Mouse (Mus musculus): ENCODE measurements around the gene Narfl.

Gene Narfl

DNA sequence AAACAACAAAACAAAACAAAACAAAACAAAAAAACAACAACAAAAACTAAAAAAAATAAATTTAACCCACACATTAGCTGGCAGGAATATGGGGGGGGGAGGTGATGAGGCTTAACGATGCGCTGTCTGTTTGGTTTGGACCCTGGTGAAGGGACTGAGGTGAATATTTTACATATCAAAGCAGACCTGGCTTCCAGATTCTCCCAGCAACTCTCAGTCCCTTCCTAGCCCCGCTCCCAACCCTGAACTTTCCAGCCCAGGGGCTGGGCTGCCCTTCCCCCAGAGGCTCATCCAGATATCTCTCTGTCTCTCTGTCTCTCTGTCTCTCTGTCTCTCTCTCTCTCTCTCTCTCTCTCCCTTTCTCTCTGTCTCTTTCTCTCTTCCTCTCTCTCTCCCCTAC is 11.0 kb upstream of the Narfl start:
- DNase-seq (ENCODE audit: low spot score in 2 of 2), result no peak

DNA sequence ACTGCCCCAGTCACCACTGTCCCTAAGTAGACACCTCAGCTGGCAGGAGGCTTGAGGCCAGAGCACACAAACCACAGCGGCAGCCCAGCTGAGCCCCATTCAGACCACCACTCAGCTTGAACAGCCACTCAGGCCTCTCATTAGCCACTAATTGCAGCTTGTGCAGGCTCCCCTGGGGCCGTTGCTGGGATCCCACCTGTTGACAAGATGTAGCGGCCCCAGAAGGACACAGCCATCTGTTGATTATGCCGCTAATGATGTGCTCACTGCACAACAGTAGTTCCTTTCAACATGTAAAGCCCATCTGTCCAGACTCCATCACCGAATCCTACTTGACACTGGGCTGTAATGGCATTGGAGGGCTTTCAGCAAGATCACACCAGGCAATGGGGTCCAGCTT is 7.7 kb upstream of the Narfl start:
- DNase-seq (ENCODE audit: low spot score in 2 of 2), result no peak

DNA sequence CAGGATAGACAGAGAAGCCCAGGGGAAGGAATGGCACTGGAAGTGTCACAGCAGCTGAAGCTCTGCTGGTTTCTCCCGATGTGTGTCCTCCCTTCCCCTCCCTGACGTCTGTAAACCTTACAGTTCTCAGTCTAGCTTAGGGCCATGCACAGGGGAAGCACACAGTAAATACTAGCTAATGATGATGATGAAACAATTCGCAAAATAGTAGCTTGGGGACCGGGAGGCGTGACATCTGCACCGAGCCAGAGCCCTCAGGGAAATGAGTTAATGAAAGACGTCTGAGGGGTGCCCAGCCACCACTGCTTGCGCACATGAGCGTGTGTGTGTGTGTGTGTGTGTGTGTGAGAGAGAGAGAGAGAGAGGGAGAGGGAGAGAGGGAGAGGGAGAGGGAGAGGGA is 4.2 kb upstream of the Narfl start:
- no peak for DNase-seq (ENCODE audit: low spot score in 2 of 2)

DNA sequence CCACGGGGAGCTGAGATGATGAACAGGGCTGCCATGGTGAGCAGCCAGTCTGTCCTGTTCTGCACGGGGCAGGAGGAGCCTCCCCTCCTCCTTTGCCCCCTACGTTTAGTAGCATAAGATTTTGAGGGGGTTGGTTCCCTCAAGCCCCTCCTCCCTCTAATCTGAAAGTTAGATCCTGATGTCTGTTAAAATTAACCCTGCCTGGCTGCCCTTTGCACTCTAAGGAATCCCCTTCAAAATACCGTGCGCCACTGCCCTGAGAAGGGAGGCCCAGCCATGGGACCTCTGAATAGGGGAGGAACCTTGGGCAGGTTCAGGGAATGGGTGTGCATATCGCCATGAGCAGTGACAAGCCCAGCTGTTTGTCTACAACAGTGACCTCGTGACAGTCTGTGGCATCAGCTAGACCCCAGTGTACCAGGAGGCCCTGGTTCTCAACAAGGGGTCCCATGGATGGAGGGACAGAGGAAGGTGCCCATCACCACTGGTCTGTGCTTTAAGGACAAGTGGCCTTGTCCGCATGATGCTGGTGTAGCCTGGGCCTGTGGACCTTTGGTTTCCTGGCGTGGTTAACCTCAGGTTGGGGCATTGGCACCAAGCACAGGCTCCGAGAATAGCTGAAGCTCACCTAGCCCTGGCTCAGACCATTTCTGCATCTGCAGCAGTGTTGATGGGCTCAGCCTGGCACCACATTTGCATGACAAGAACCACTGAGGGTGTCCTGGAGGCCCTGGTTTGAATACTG is 1.9 kb downstream of the Narfl start:
- no peak for DNase-seq (ENCODE audit: low spot score in 2 of 2)

DNA sequence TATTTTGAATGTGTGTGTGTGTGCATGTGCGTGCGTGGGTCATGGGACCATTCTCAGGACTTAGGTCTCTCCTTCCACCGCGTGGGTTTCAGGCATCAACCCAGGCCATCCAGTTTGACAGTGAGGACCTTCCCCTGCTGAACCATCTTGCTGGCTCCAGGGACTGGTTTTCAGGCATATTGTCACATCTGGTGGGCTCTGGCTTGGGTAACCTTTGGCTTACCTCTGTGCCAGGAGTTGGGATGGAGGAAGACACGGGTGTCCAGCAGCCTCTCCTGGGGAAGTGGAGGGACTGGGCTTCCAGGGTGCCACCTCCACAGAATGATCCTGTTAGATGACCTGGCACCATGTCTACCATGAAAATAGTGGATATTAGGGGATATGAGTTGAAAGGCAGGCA is 4.4 kb downstream of the Narfl start:
- DNase-seq (ENCODE audit: low spot score in 2 of 2), result no peak

DNA sequence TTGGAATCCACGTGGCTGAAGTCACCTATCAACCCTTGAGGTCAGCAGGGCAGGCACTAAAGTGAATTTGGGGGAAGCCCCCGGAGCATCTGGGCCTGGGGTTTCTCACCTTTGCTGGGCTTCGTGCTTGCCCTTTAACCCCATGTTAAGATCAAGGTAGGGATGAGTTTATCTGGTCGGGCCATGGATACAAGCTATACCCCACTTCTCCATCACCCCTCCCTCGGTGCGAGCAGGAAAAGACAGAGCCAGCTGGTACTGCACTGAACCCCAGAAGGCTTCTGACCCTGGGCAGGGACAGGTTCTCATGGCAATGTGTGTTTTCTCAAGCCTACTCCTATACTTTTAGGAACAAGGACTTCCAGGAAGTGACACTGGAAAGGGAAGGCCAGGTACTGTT is 7.8 kb downstream of the Narfl start:
- no peak for DNase-seq (ENCODE audit: low spot score in 2 of 2)

DNA sequence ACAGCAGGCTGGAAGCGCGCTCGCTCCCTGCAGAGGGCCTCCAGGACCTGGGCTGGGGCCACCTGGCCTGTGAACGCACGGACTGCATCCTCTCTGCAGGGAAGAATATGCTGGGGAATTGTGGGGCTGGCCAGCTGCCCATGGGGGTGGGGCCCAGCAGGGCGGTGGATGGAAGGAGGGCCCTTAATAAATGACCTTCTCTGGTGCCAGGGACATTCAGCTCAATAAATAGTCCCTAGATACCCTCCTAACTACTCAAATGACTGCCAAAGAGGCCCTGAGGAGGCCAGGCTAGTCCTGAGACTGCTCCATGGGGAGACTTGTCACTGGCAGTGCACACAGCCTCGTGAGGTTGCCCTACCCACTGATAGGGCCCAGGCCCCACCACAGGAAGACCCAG is 9.5 kb downstream of the Narfl start:
- DNase-seq (ENCODE audit: low spot score in 2 of 2), result no peak

DNA sequence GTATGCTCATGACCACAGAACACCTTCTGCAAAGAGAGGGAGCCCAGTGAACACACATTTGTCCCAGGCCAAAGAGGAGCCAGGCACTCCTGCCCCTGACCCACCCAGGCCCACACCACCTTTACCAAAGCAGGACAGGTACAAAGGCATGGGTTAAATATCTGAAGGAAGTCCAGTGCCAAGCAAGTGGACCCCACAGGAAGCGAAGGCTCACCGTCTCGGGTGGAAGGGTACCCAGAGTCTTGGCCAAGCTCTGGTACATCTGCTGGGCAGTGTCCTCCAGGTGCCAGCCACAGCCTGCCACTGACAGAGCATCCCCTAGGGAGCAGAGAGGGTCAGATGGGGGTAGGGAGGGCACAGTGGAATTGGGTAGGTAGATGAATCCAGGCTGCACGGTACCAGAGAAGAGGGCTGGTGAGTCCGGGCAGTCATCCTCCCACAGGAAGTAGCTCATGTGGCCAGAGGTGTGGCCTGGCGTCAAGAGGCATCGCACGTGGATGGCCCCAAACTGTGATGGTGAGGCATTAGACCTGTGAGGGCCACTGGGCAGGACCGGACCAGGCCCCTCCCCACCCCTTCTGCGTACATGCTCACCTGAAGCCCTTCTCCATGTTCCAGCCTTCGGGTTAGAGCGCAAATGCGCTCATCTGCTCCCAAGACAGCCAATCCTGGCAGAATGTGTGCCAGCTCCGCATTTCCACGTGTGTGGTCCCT is 10.4 kb downstream of the Narfl start:
- no peak for DNase-seq (ENCODE audit: low spot score in 2 of 2)

DNA sequence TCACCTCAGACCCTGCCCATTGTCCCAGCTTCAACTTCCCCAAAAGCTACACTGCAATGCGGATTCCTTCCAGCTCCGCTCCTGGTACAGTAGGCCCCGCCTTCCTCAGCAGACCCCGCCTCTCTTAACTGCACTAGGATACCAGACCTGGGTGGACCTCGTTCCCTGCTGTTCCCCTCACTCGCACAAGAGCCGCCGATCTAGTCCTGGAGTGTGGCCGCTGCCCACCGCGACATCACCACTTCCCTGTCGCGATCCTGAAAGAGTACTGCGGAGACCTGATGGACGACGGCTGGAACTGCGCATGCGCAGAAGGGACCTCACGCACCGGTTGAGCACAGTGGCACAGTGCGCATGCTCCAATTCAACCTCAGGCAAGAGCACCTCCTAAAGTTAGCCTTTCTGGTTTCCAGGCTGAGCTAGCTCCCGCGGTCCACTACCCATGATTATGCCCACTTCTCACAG is 11.7 kb downstream of the Narfl start, which contains the start of gene Haghl:
TSS of gene Haghl (minus strand) at position 393 of the 465 bp plus-strand sequence.
- peak; percentile 93 to 96 for DNase-seq (ENCODE audit: low spot score in 2 of 2)

DNA sequence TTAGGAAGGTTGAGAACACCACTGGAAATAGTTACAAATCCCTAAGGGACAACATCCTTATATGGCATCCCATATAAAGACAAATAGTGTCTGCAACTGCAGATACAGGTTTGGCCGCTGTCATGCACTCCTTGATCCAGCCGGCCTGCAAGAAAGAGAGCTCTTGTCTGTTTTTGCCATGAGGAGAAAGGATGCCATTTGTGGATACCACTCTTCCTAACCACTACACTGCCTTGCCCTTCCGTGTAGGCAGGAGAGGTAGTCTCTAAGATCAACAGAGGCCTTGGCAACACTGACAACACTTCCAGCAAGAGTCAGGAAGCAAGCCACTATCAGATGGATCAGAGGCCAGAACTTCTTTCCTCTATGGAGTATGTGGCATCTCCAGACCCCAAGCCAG is 12.7 kb downstream of the Narfl start, which contains the start of gene Ccdc78:
TSS of gene Ccdc78 (plus strand) at position 301 of the 400 bp plus-strand sequence.
- no peak for DNase-seq (ENCODE audit: low spot score in 2 of 2)

DNA sequence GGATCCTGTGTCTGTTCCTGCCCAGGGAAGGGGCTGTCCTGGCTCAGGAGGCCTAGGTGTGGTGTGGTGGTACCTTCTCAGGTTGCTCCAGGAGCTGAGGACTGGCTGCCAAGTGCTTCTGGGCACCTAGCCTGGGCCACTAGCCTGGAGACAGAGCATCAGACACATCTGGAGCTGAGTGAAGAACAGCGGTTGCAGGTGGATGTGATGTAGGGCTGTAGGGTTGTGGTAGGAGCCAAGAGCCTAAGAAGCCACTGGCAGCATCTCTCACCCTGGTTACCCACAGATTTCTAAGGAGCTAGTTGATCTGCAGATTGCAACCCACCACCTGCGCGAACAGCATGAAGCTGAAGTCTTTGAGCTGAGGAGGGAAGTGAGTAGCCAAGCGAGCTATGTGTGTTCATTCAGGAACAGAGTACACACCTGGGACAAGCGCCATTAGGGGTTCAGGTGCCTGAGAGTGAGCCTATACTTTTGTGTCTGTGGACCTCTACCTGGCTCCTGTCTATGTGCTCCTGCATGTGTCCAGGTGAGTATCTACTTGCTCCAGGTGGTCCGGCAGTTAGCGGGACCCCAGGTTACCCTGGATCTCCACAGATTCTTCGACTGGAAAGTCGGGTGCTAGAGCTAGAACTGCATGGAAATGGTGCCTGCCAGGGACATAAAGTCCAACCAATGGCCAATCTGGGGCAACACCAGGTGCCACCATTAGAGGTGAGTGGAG is 13.4 kb downstream of the Narfl start:
- no peak for DNase-seq (ENCODE audit: low spot score in 2 of 2)

DNA sequence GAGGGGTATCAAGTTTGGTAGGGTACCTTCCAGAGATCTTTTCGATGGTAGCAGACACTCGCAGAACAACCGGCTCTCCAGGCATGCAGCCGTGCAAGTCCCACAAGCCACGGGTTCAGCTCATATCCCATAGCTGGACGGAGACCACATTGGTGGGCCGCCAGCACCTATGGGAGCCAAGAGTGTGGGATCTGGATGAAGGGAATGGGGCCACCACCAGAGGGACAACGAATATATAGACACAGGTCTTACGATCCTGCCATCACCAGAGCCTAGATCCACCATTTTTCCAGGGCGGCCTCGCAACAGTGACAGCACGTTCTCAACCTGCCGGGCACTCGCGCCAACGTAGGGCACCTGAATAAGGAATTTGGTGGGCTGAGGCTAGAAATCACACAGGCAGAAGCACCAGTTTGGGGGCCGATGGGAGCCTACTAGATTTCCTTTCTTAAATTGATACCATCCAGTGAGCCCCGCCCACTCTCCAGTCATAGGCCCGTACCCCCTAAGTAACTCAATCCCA is 17.8 kb downstream of the Narfl start:
- no peak for DNase-seq (ENCODE audit: low spot score in 2 of 2)

DNA sequence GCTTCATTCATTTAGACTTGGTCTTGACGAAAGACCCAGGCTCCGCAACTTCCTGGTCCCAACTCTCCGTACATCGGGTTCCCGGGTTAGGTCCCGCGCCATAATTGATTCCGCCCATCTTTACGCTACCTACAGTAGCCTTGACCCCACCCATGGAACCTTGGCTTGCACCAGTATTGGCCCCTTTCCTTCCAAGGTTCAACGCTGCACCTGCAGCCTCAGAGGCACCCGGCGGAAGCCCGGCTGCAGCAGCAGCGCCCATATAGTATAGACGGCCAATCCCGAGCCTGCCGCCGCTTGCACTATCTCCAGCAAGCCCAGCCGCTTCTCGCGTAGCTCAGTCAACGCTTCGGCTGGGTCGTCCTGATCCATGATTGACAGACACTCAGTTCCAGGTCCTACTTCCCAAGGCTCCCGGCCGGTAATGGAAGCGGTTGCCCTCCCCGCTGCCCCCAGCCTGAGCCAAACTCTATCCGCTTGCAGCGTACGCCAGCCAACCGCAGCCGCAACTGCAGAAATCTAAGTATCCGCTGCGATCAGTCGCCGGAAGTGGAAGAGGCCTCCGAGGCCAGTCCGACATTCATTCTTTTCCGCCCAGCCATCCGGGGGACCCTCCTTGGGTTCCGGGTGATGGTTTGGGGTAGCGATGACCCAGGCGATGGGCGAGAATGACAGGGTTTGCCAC is 18.4 kb downstream of the Narfl start:
- peak; percentile 74 to 79 for DNase-seq (ENCODE audit: low spot score in 2 of 2)

DNA sequence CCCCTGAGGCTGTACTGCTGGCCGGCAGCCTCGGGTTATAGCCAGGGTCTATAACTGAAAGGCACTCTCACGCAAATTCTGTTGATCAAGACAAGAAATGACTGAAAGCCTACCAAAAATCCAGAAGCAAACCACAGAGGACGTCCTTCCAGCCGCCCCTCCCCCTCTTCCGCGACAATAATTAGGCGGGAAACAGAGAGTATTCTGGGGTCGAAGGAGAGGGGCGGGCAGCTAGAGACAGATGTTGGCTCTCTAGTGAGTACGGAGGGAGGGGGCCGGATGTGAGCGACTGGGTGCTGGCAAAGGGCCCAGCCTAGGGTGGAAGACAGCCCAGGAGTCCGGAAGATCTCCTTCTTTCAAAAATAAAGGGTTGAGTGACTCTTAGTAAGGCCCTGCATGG is 19.0 kb downstream of the Narfl start, which contains the start of gene Fam173a:
TSS of gene Fam173a (minus strand) at position 287 of the 400 bp plus-strand sequence.
- peak; percentile 69 to 77 for DNase-seq (ENCODE audit: low spot score in 2 of 2)

DNA sequence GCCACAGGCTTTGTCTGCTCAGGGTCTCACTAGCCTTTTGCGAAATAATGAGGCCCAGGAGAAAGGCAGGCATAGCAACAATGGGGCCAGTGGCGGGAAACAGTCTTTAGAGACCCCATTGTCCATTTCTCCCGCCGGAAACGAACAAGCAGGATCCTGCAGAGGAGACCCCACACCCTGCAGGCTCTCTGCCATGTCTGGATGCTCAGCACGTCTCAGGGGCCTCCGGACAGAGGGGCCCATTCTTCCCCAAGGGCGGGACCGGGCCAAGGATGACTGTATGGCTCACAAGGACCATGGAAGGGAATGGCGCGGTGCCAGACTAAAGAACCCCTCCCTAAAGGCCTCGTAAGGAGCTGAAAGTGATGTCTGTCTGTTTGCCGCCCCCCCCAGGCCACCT is 20.6 kb downstream of the Narfl start:
- no peak for DNase-seq (ENCODE audit: low spot score in 2 of 2)

DNA sequence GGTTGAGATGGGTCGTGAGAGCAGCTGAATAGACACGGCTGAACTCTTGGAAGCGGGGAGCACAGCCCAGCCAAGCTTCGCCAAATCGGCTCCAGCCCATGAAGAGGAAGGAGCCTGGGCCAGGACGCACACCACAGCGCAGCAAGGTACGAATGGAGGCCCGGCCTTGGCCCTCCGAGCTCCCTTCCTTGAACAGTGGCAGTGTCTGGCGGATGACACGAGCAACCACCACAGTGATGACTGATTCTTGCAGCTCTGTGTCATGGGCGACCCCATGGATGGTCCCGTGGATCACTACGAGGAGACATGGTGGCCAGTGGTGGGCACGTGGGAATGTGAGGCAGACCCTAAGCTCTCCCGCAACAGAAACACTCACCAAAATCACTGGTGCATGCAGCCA is 21.4 kb downstream of the Narfl start:
- no peak for DNase-seq (ENCODE audit: low spot score in 2 of 2)

DNA sequence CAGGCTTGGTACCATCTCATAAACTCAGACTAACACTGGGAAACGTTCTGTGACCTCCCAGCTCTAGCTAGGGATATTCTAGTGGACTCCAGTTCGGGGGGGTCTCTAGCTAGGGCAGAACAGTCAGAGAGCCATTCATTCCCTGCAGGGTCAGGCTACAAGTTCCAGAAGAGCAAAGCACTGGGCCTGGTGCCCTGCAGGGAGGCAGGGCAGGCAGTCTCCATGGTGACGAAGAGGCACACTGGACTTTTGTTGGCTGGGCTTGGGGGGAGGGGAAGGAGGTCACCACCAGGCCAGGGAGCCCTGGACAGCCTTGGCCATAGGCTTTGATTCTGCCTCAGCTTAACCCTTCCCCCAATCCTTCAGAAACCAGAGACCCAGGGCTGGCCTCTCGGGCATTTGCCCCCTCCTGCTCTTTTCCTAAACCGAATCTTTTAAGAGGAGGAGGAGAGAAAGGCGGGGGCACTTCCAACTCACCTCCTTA is 22.1 kb downstream of the Narfl start, which contains the start of gene AC134908.4:
TSS of gene AC134908.4 (minus strand) at position 51 of the 484 bp plus-strand sequence.
- no peak for DNase-seq (ENCODE audit: low spot score in 2 of 2)

DNA sequence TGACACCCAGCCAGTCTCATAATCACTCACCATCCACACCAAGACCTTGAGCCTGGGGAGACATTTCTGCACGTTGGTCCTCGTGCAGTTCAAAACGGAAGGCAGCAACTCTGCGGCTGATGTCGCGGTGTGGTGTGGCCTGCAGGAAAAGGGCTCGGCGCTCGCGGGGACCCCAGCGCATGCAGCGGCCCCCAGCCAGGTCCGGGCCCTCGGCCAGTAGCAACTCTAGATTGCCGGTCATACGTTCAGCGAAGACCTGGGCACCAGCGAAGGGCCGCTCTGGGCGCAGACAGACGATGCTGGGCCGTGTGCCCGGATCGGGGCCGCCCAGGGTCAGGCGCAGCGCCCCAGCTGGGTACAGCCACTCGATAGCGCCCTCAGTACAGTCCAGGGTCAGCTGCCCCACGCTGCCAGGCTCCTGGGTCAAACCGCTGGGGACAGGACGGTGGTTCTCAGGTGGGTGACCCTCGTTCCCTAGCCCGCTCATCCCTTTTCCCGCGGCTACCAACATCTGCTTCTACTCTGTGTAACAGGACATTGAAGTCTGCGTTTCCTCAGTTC is 22.7 kb downstream of the Narfl start:
- no peak for DNase-seq (ENCODE audit: low spot score in 2 of 2)

DNA sequence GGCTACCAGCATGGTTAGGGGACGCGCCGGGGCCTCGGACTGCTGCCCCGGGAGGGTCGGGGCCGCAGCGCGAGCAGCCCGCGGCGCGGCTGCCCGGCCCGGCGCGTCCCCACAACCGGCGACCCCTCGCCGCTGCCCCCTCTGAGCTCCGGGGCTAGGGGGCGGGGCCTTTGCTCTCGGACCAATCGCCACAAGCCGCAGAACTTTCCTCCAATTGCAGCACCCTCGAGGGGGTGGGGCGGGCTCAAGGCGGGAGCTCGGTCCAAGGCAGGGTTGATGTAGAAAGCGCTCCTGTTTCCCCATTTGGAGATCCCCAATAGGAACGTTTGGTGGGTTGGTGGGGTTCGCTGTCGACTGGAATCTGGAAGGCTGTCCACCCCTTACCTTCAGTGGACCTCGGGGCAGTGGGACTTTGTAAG is 23.4 kb downstream of the Narfl start, which contains the start of gene Metrn:
TSS of gene Metrn (minus strand) at position 186 of the 419 bp plus-strand sequence.
- peak in 1 of 2 experiments; percentile 75 for DNase-seq (ENCODE audit: low spot score in 2 of 2)

DNA sequence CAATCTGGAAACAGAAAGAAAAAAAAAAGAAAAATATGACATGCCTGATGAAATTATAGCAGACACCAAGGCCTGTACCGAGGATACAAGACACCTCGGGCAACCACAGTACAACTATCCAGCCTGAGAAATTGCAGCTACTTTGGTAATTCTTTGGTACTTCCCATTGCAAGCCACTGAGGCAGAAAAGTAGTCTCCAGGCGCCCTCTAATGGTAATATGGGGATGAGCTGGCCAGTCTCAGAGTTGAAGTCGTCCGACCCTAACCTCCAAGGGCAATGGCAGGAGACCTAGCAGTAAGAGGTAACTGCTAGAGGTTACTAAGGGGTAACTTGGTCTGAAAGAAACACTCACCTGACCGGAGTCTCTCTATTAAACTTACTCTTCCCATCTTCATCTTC is 27.5 kb downstream of the Narfl start:
- DNase-seq (ENCODE audit: low spot score in 2 of 2), result peak in 1 of 2 experiments; percentile 61

Data from frontal cortex, postnatal 14 days (tissue).